Mouse (Mus musculus) hindbrain, embryonic 11.5 days (tissue): ENCODE results near the gene Slc46a2. TPM values are rescaled to one million over a fixed set of nuclear protein-coding genes. Genes with fewer than 3 reads are reported as not detected.
A peak's percentile ranks its signal among the peaks of the same experiment; 100 is the strongest.

Experiments used
- ATAC-seq: fragments of 200-750 bp; cut with Nextera tagmentation; 2 replicates; pipeline ENCODE4 v1.8.0; 2017; ENCODE audit warnings: mild to moderate bottlenecking, moderate TSS enrichment, moderate library complexity; ENCODE audit not compliant: low FRiP score
- DNase-seq: peaks from one replicate; pipeline ENCODE4 v3.0.0-alpha.2; 2015; ENCODE audit warnings: low spot score
- H3K27ac ChIP-seq: fragments of 300-500 bp; sonication (generic); 2 replicates; pipeline ENCODE4 v1.5.1; 2014; ENCODE audit warnings: mild to moderate bottlenecking, low read depth, low read length
- H3K27me3 ChIP-seq: fragments of 300-500 bp; sonication (generic); 2 replicates; pipeline ENCODE4 v1.6.1; 2014; ENCODE audit warnings: mild to moderate bottlenecking, low read length, moderate library complexity, mixed read lengths; ENCODE audit not compliant: control insufficient read depth, insufficient read depth
- H3K36me3 ChIP-seq: fragments of 300-500 bp; sonication (generic); 2 replicates; pipeline ENCODE4 v1.6.1; 2014; ENCODE audit warnings: mild to moderate bottlenecking, low read length, moderate library complexity, mixed read lengths; ENCODE audit not compliant: control insufficient read depth, insufficient read depth
- H3K4me1 ChIP-seq: fragments of 300-500 bp; sonication (generic); replicated peaks from 2 replicates; pipeline ENCODE4 v1.6.1; 2014; ENCODE audit warnings: low read length, mixed read lengths; ENCODE audit not compliant: control insufficient read depth, insufficient read depth
- H3K4me2 ChIP-seq: fragments of 300-500 bp; sonication (generic); replicated peaks from 2 replicates; pipeline ENCODE4 v1.6.1; 2014; ENCODE audit warnings: mild to moderate bottlenecking, low read depth, low read length
- H3K4me3 ChIP-seq: fragments of 300-500 bp; sonication (generic); 2 replicates; pipeline ENCODE4 v1.5.1; 2014; ENCODE audit warnings: low read depth, low read length
- H3K9ac ChIP-seq: fragments of 300-500 bp; sonication (generic); 2 replicates; pipeline ENCODE4 v1.6.1; 2014; ENCODE audit warnings: low read depth, low read length
- H3K9me3 ChIP-seq: fragments of 300-500 bp; sonication (generic); 2 replicates; pipeline ENCODE4 v1.6.1; 2016; ENCODE audit warnings: low read length; ENCODE audit not compliant: control insufficient read depth
- WGBS: fragments of 180-500 bp; shearing (Covaris S2); extraction: QIAGEN DNeasy Blood & Tissue Kit; methylation state at CpG from one replicate; pipeline ENCODE4 v1.1.7; 2014; 5-methylcytosine and 5-hydroxymethylcytosine counted together
- polyA plus RNA-seq: library from polyadenylated mRNA; unstranded; fragments of >200 nt; fragmentation: Nextera tagmentation; extraction: Ambion mirVana; gene quantifications from 2 replicates; pipeline ENCODE4 v1.2.1, GENCODE M21; 2014

Gene Slc46a2
- polyA plus RNA-seq: 0.11 TPM in 1 of 2 replicates, not detected in the other

DNA sequence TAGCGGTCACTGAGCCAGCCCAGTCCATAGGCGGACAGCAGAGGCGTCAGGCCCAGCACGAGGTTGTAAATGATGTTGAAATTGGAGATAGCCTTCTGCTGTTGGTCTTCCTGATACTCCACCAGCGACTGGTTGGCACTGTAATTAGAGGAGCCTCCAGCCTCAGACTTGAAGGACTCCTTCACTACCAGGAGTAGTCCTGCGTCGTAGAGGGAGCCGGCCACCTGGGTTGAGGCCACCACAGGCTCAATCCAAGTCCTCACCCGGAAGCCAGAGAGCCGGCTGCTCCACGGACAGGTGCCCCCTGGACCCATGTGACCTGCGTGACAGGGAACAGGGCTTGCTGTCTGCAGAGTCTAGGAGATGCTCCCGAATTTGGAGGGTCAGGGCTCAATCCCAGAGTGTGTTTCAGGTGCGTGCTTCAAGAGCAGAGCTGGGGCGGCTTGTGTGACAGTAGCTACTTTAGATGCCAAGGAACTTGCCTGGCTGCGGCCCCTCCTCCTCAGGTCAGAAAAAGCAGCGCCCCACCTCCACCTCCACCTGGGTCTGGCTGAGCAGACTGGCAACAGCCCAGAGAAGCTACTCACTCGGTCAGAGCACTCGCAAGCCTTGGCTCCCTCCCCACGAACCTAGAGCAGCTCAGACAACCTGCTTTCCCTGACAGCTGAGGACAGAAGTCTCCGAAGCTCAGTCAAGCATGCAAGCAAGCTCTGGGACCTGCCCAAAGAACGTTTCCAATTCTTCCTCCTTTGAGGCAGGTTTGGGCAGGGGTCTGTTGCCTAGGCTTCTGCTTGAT is at the start of gene Slc46a2:
Slc46a2 (minus strand) TSS at position 449 of the 796 bp plus-strand sequence.
- DNase-seq (no peak), ATAC-seq (no peak)
- Histone ChIP-seq H3K9ac (no peak within 1 kb of the TSS), H3K36me3 (no peaks in the 10 kb centered on the region), H3K27me3 (peaks cover 6% of the 10 kb centered on the region), H3K4me1 (no peaks in the 10 kb centered on the region), H3K9me3 (no peaks in the 10 kb centered on the region), H3K4me2 (0 out of 2 replicates have a peak within 1 kb of the TSS, but pooled peaks have one; percentile 14), H3K27ac (no peak within 1 kb of the TSS), H3K4me3 (no peak within 1 kb of the TSS)
- 15% methylated on average over 22 of the region's 22 CpGs for WGBS

DNA sequence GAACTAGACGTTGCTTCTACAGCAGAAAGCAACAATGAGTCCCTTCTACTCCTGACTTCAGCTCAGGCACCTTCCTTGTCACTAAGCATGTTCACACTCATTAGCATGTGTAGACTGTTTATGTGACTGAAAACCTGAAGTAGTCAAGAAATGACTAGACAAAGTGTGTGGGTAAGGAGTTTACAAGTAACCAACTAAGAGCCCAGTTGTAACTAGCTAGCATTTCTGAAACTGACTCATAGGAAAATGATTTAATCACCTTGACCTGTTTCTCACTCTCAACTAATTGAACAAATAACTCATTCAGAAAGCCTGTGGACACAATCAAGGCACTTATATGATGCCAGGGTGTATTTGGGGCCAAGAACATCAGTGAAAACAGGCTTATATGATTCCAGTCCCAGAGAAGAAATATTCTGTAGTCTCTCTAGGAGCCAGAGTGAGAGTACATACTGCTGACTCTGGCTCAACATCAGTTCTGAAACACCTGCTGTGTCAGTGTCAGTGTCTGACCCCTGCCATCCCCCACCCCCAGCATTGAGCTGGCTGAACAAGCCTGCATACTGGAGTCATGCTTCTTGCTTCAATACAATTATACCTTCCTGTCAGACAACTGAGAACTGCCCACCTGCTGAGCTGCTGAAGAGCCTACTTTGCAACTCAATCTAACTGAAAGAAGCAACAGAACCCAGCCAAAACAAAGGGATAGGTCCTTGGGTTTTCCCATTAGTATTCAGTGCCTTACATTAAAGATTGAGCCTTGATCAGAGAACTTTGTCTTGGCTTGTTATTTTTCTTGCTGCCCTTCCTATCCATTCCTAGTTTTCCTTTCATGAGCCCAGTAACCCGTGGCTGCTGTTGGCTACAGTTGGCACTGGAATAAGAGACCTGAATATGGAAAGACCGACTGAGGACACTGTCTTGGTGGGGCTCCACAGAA is 48.8 kb upstream of the Slc46a2 start, which contains the start of gene Mup6:
Mup6 (plus strand) TSS at position 890 of the 940 bp plus-strand sequence.
- WGBS: 28% methylated on average over 3 of the region's 3 CpGs
- H3K9me3 ChIP-seq: no peaks in the 10 kb centered on the region
- no peak within 1 kb of the TSS for H3K9ac ChIP-seq
- no peaks in the 10 kb centered on the region for H3K36me3 ChIP-seq
- no peak within 1 kb of the TSS for H3K27ac ChIP-seq
- DNase-seq (peak; percentile 1), ATAC-seq (no peak)
- H3K4me1 ChIP-seq: no peaks in the 10 kb centered on the region
- H3K27me3 ChIP-seq: no peaks in the 10 kb centered on the region
- no peak within 1 kb of the TSS for H3K4me3 ChIP-seq
- H3K4me2 ChIP-seq: no peak within 1 kb of the TSS

DNA sequence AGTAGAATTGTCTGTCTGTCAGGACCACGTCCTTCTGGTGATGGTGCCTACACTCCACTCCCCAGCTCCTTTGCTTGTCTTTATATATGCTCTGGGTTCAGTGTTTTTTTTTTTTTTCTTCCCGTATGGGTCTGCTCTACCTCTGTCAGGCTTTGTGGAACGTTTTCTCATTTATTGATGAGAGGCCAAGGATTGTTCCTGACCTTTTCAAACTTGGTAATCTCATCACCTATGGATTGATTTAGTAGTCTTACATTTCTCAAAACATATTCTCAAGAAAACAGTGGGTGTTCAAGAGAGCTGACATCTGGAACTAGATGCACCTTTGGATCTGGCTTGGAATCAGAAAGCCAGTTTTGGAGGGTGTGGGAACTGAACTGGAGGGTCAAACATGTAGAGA is 45.8 kb upstream of the Slc46a2 start, which contains the start of gene Mup4:
Mup4 (minus strand) TSS at position 101 of the 400 bp plus-strand sequence.
- H3K9me3 ChIP-seq: no peaks in the 10 kb centered on the region
- no peak within 1 kb of the TSS for H3K27ac ChIP-seq
- H3K4me3 ChIP-seq: no peak within 1 kb of the TSS
- H3K4me1 ChIP-seq: no peaks in the 10 kb centered on the region
- H3K27me3 ChIP-seq: no peaks in the 10 kb centered on the region
- WGBS: 80% methylated on average over 3 of the region's 3 CpGs
- no peak within 1 kb of the TSS for H3K9ac ChIP-seq
- DNase-seq (no peak), ATAC-seq (no peak)
- no peak within 1 kb of the TSS for H3K4me2 ChIP-seq
- no peaks in the 10 kb centered on the region for H3K36me3 ChIP-seq

DNA sequence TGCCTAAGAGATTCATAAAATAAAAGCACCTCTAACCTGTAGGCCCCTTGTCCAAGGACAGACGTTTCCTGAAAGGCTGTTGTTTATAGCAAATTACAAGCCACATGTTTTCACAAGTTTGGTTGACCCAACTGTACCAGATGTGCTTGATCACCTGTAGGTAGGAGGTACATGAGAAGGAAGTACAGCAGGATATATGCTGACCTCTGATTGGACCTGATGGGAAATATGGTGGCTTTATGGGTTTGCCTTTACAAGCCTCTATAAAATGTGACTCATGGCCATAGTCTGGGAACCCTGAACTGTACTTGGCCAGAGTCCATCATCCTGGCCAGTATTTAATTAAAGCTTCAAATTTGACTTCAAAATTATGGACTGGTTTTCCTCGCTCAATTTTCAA is 22.7 kb upstream of the Slc46a2 start:
- no peak for ATAC-seq
- Histone ChIP-seq H3K27me3 (no peaks in the 10 kb centered on the region), H3K36me3 (no peaks in the 10 kb centered on the region), H3K4me1 (no peaks in the 10 kb centered on the region), H3K4me3 (no peak overlapping the region), H3K4me2 (no peak overlapping the region), H3K9ac (no peak overlapping the region), H3K9me3 (no peaks in the 10 kb centered on the region), H3K27ac (no peak overlapping the region)
- DNase-seq: no peak
- 84% methylated on average over 2 of the region's 2 CpGs for WGBS

DNA sequence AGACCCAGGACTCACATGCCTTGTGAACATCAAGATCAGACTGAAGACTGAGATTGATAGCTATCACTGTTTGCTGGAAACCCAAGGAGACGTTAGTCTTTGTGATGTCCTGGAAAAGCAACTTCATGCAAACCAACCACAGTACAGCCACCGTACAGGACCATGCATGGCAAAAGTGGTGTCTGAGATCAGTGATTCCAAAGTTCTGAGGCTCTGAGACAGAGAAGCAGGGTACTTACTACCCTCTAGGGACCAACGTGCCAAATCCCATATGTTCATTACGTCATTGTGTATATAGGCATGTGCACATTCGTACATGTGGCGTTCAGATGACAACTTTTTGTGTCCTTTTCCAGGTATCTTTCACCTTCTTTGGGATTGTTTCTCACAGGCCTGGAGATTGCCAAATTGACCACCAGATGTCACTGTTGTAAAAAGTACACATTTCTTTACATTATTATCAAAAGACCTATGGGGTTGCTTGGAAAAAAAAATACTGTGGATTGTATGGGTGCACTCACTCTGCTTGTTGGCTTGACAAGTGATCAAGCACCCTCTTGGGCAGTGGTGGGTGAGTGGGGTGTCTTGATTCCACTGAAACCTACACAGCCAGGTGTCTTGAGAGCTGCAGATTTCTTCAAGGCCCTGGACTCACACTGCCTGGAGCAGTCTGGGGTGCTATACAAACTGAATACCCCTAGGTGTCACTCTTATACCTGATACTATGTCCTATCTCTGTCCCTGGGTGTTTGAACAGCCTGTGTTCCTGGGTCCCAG is 17.8 kb upstream of the Slc46a2 start:
- DNase-seq (peak; percentile 38), ATAC-seq (peak; percentile 84)
- Histone ChIP-seq H3K4me1 (no peaks in the 10 kb centered on the region), H3K9me3 (no peaks in the 10 kb centered on the region), H3K36me3 (no peaks in the 10 kb centered on the region), H3K27ac (no peak overlapping the region), H3K9ac (no peak overlapping the region), H3K27me3 (no peaks in the 10 kb centered on the region), H3K4me2 (no peak overlapping the region), H3K4me3 (no peak overlapping the region)
- WGBS: 61% methylated on average over 6 of the region's 6 CpGs

DNA sequence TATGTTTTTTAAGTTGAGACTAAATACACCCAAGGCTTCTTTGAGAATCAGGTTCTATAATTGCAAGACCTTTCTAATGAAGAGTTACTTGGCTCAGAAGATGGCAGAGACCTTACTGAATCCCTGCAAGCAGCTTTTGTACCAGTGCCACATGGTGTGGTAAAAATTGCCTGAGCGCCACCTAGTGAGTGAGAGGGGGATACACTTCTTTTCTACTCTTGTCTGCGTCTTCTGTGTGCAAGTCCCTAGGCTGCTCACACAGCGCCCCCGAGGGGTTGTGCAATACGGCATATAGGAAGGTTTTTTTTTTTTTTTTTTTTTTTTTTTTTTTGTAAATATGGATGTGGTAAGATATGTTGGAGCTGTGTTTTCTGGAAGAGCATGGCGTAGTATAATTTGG is 13.5 kb upstream of the Slc46a2 start:
- no peak overlapping the region for H3K27ac ChIP-seq
- no peak overlapping the region for H3K4me3 ChIP-seq
- H3K27me3 ChIP-seq: no peaks in the 10 kb centered on the region
- H3K9me3 ChIP-seq: no peaks in the 10 kb centered on the region
- H3K4me1 ChIP-seq: no peaks in the 10 kb centered on the region; the same call in 1 of the 2 replicates
- H3K4me2 ChIP-seq: no peak overlapping the region
- ATAC-seq (peak; percentile 62; the same call in 1 of the 2 replicates), DNase-seq (peak; percentile 69)
- 26% methylated on average over 6 of the region's 6 CpGs for WGBS
- no peaks in the 10 kb centered on the region for H3K36me3 ChIP-seq
- no peak overlapping the region for H3K9ac ChIP-seq

DNA sequence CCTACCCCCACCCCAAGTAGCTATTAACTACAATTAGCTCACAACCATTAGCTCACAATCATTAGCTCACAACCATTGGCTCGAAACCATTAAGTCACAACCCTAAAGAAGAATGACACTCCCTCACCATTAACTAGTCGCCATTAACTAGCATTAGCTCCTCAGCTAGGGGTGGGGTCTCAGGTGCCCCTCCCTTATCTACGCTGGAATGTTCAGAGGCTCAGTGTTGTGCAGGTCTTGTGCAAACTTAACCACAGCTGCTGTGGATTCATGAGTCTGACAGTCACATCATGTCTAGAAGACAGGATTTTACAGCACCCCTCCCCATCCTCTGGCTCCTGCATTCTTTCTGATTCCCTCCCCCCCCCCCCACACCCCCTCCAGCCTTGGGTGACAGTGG is 12.8 kb upstream of the Slc46a2 start:
- H3K4me3 ChIP-seq: no peak overlapping the region
- H3K27ac ChIP-seq: no peak overlapping the region
- H3K4me1 ChIP-seq: no peaks in the 10 kb centered on the region; the same call in 1 of the 2 replicates
- no peaks in the 10 kb centered on the region for H3K9me3 ChIP-seq
- H3K4me2 ChIP-seq: no peak overlapping the region
- no peak for ATAC-seq
- H3K36me3 ChIP-seq: no peaks in the 10 kb centered on the region
- no peaks in the 10 kb centered on the region for H3K27me3 ChIP-seq
- DNase-seq: no peak
- H3K9ac ChIP-seq: no peak overlapping the region
- WGBS: 84% methylated on average over 3 of the region's 3 CpGs

DNA sequence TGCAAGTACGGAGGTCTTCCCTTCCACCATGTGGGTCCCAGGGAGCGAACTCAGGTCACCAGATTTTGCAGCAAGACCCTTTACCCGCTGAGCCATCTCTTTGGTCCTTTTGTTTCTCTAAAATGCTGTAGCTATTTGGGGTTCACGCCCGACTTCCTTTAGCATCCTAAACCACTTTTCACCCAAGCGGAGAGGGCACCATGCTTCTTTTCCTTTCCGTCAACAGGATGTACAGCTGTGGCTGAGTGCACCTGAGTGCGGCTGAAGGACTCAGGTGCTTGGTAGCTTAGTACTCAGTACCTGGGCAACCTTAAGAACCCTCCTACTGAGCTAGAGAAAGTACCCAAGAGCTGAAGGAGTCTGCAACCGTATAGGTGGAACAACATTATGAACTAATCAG is 10.2 kb upstream of the Slc46a2 start:
- Histone ChIP-seq H3K27me3 (no peaks in the 10 kb centered on the region), H3K36me3 (no peaks in the 10 kb centered on the region), H3K9ac (no peak overlapping the region), H3K4me1 (no peaks in the 10 kb centered on the region; the same call in 1 of the 2 replicates), H3K27ac (no peak overlapping the region), H3K9me3 (no peaks in the 10 kb centered on the region), H3K4me3 (no peak overlapping the region), H3K4me2 (no peak overlapping the region)
- no peak for ATAC-seq
- 82% methylated on average over 9 of the region's 9 CpGs for WGBS
- DNase-seq: no peak
